Mouse (Mus musculus): Measurements from ENCODE around the gene Pip4k2c. TPM values are rescaled to one million over a fixed set of nuclear protein-coding genes. Genes with fewer than 3 reads are reported as not detected.

The Pip4k2c gene
- polyA plus RNA-seq, 1 experiment from 2014 or later = 31.0 TPM

GRCm38 (mm10) chr10:127236541-127236940 lies 25.2 kb upstream of the Pip4k2c start:
- Histone ChIP-seq H3K27me3 (replicated peaks; ENCODE audit: insufficient read depth, low read length) (no peaks in the 10 kb centered on the region), H3K9me3 (ENCODE audit: low read length) (no peaks in the 10 kb centered on the region), H3K4me1 (ENCODE audit: insufficient read depth, low read depth, low read length) (no peaks in the 10 kb centered on the region), H3K27ac (ENCODE audit: low read length) (no peak overlapping the region), H3K36me3 (ENCODE audit: insufficient read depth, low read length) (no peaks in the 10 kb centered on the region), H3K9ac (replicated peaks; ENCODE audit: low read depth) (no peak overlapping the region), H3K4me3 (ENCODE audit: low read depth, low read length) (no peak overlapping the region), H3K4me2 (replicated peaks; ENCODE audit: low read depth, low read length) (no peak overlapping the region)
- ATAC-seq (no peak), DNase-seq (ENCODE audit: low spot score) (no peak)
- TF ChIP-seq EP300 (IDR thresholded peaks at IDR 0.05) (no peak), CTCF (IDR thresholded peaks at IDR 0.05) (no peak)
- WGBS = 37% methylated on average over 9 of the region's 9 CpGs

- H3K36me3 ChIP-seq (ENCODE audit: insufficient read depth, low read length) = no peaks in the 10 kb centered on the region
- 76% methylated on average over 9 of the region's 9 CpGs for WGBS
- no peaks in the 10 kb centered on the region for H3K4me1 ChIP-seq (ENCODE audit: insufficient read depth, low read depth, low read length)
- no peak overlapping the region for H3K9ac ChIP-seq (replicated peaks; ENCODE audit: low read depth)
- no peaks in the 10 kb centered on the region for H3K9me3 ChIP-seq (ENCODE audit: low read length)
- H3K4me2 ChIP-seq (replicated peaks; ENCODE audit: low read depth, low read length) = no peak overlapping the region
- TF ChIP-seq CTCF (IDR thresholded peaks at IDR 0.05) (peak; percentile 47), EP300 (IDR thresholded peaks at IDR 0.05) (no peak)
- no peak overlapping the region for H3K27ac ChIP-seq (ENCODE audit: low read length)
- DNase-seq (ENCODE audit: low spot score) (peak; percentile 8), ATAC-seq (no peak)
- H3K4me3 ChIP-seq (ENCODE audit: low read depth, low read length) = no peak overlapping the region
- H3K27me3 ChIP-seq (replicated peaks; ENCODE audit: insufficient read depth, low read length) = no peaks in the 10 kb centered on the region
Measured at GRCm38 (mm10) chr10:127233141-127233540, 21.8 kb upstream of the Pip4k2c start.

DNA sequence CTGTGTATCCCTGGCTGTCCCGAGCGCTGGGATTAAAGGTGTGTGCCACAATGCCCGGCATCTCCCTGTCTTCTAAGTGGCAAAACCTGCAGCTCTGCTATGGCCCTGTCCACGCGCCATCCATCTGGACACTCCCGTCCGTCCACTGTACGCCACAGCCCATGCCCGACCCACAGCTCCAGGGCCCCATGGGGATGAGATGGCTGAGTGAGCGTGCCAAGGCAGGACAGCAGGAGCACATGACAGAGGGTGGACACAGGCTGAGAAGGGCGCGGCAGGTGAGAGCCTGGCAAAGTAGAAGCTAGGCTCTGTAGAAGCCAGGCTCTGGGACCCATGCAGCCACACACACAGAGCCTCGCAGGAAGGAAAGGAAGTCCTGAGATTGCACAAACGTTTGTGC lies 20.4 kb upstream of the Pip4k2c start:
- ATAC-seq (no peak), DNase-seq (ENCODE audit: low spot score) (no peak)
- Histone ChIP-seq H3K36me3 (ENCODE audit: insufficient read depth, low read length) (no peaks in the 10 kb centered on the region), H3K4me3 (ENCODE audit: low read depth, low read length) (no peak overlapping the region), H3K9me3 (ENCODE audit: low read length) (no peaks in the 10 kb centered on the region), H3K27me3 (replicated peaks; ENCODE audit: insufficient read depth, low read length) (no peaks in the 10 kb centered on the region), H3K4me1 (ENCODE audit: insufficient read depth, low read depth, low read length) (no peaks in the 10 kb centered on the region), H3K4me2 (replicated peaks; ENCODE audit: low read depth, low read length) (no peak overlapping the region), H3K9ac (replicated peaks; ENCODE audit: low read depth) (no peak overlapping the region), H3K27ac (ENCODE audit: low read length) (no peak overlapping the region)
- WGBS = 79% methylated on average over 14 of the region's 14 CpGs
- TF ChIP-seq CTCF (IDR thresholded peaks at IDR 0.05) (no peak), EP300 (IDR thresholded peaks at IDR 0.05) (no peak)

DNA sequence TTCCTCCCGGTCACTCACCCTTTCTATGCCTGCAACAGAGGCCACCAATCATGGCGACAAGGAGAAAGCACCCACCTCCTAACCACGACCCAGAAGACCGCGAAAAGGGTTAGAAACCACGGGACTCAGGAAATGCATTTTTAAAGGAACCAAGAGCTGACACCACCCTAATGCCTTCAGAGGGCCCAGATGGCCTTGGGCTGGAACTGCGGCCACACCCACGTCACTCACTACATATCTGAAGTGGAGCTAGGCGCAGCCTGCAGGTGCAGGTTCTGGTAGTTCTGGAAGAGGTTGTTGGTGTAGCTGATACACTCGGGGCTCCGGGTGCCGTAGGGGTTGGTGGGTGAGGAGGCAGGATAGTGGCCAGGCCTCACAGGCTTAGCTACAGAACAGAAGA lies 19.3 kb upstream of the Pip4k2c start:
- WGBS = 73% methylated on average over 12 of the region's 12 CpGs
- no peak overlapping the region for H3K4me2 ChIP-seq (replicated peaks; ENCODE audit: low read depth, low read length)
- no peaks in the 10 kb centered on the region for H3K36me3 ChIP-seq (ENCODE audit: insufficient read depth, low read length)
- no peak for DNase-seq (ENCODE audit: low spot score)
- H3K27ac ChIP-seq (ENCODE audit: low read length) = no peak overlapping the region
- no peak for ATAC-seq
- H3K9me3 ChIP-seq (ENCODE audit: low read length) = no peaks in the 10 kb centered on the region
- TF ChIP-seq EP300 (IDR thresholded peaks at IDR 0.05) = no peak
- no peak for TF ChIP-seq CTCF (IDR thresholded peaks at IDR 0.05)
- H3K4me3 ChIP-seq (ENCODE audit: low read depth, low read length) = no peak overlapping the region
- no peaks in the 10 kb centered on the region for H3K27me3 ChIP-seq (replicated peaks; ENCODE audit: insufficient read depth, low read length)
- no peak overlapping the region for H3K9ac ChIP-seq (replicated peaks; ENCODE audit: low read depth)
- no peaks in the 10 kb centered on the region for H3K4me1 ChIP-seq (ENCODE audit: insufficient read depth, low read depth, low read length)

- 16% methylated on average over 4 of the region's 4 CpGs for WGBS
- DNase-seq (ENCODE audit: low spot score) (peak; percentile 76), ATAC-seq (peak; percentile 68)
- H3K9ac ChIP-seq (replicated peaks; ENCODE audit: low read depth) = no peak overlapping the region
- H3K36me3 ChIP-seq (ENCODE audit: insufficient read depth, low read length) = no peaks in the 10 kb centered on the region
- no peaks in the 10 kb centered on the region for H3K9me3 ChIP-seq (ENCODE audit: low read length)
- H3K4me2 ChIP-seq (replicated peaks; ENCODE audit: low read depth, low read length) = no peak overlapping the region
- no peaks in the 10 kb centered on the region for H3K27me3 ChIP-seq (replicated peaks; ENCODE audit: insufficient read depth, low read length)
- H3K4me3 ChIP-seq (ENCODE audit: low read depth, low read length) = no peak overlapping the region
- TF ChIP-seq CTCF (IDR thresholded peaks at IDR 0.05) (peak; percentile 89), EP300 (IDR thresholded peaks at IDR 0.05) (no peak)
- H3K4me1 ChIP-seq (ENCODE audit: insufficient read depth, low read depth, low read length) = no peaks in the 10 kb centered on the region
- no peak overlapping the region for H3K27ac ChIP-seq (ENCODE audit: low read length)
Measured at GRCm38 (mm10) chr10:127228897-127229296, 17.5 kb upstream of the Pip4k2c start.

- no peak for TF ChIP-seq CTCF (IDR thresholded peaks at IDR 0.05)
- TF ChIP-seq EP300 (IDR thresholded peaks at IDR 0.05) = no peak
- no peak overlapping the region for H3K4me2 ChIP-seq (replicated peaks; ENCODE audit: low read depth, low read length)
- no peaks in the 10 kb centered on the region for H3K4me1 ChIP-seq (ENCODE audit: insufficient read depth, low read depth, low read length)
- no peaks in the 10 kb centered on the region for H3K27me3 ChIP-seq (replicated peaks; ENCODE audit: insufficient read depth, low read length)
- 68% methylated on average over 8 of the region's 8 CpGs for WGBS
- DNase-seq (ENCODE audit: low spot score) = no peak
- H3K4me3 ChIP-seq (ENCODE audit: low read depth, low read length) = no peak overlapping the region
- H3K9ac ChIP-seq (replicated peaks; ENCODE audit: low read depth) = no peak overlapping the region
- no peak for ATAC-seq
- no peaks in the 10 kb centered on the region for H3K9me3 ChIP-seq (ENCODE audit: low read length)
- H3K27ac ChIP-seq (ENCODE audit: low read length) = no peak overlapping the region
- no peaks in the 10 kb centered on the region for H3K36me3 ChIP-seq (ENCODE audit: insufficient read depth, low read length)
Measured at GRCm38 (mm10) chr10:127227163-127227562, 15.8 kb upstream of the Pip4k2c start.

DNA sequence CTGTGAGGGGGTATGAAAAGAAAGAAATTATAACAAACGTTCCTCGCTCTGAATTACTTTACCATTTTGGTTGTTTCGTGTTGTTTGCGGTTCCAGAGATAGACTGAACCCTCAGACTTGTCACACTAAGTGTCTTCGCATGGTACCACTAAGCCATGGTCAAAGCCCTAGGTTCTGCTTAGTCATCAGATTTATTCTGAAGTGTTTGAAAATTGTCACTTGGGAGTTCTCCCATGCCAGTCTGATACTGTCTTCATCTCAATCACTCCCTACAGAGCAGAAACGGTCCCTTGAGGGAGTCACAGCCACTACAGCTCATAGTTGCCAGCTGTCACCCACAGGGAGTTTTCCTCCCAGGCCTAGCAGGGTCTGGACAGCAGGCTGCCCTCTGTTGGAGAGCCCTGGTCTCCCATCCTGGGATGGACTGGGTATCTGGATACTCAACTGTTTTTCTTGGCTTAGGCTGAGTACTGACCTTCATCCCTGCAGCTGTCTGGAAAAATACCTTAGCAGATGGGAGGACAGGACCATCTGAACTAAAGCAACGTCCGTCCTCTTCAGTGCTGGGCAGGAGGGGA lies 15.0 kb upstream of the Pip4k2c start:
- TF ChIP-seq EP300 (IDR thresholded peaks at IDR 0.05) (no peak), CTCF (IDR thresholded peaks at IDR 0.05) (peak; percentile 59)
- H3K4me3 ChIP-seq (ENCODE audit: low read depth, low read length) = no peak overlapping the region
- no peak overlapping the region for H3K9ac ChIP-seq (replicated peaks; ENCODE audit: low read depth)
- H3K27me3 ChIP-seq (replicated peaks; ENCODE audit: insufficient read depth, low read length) = no peaks in the 10 kb centered on the region
- no peaks in the 10 kb centered on the region for H3K9me3 ChIP-seq (ENCODE audit: low read length)
- no peaks in the 10 kb centered on the region for H3K4me1 ChIP-seq (ENCODE audit: insufficient read depth, low read depth, low read length)
- no peaks in the 10 kb centered on the region for H3K36me3 ChIP-seq (ENCODE audit: insufficient read depth, low read length)
- peak; percentile 41; the same call in 1 of the 2 replicates for ATAC-seq
- peak; percentile 27 for DNase-seq (ENCODE audit: low spot score)
- 60% methylated on average over 8 of the region's 8 CpGs for WGBS
- no peak overlapping the region for H3K4me2 ChIP-seq (replicated peaks; ENCODE audit: low read depth, low read length)
- no peak overlapping the region for H3K27ac ChIP-seq (ENCODE audit: low read length)
